Mouse (Mus musculus) CH12.LX (cell line): ENCODE measurements around the gene 1110065P20Rik. TPM values are rescaled to one million over a fixed set of nuclear protein-coding genes. Genes with fewer than 3 reads are reported as not detected.
A peak's percentile ranks its signal among the peaks of the same experiment; 100 is the strongest.

Source experiments
- DNase-seq: peaks from one replicate; pipeline ENCODE4 v3.0.0-alpha.2; 2013; ENCODE audit errors: extremely low read depth
- H3K27ac ChIP-seq: 2 replicates; pipeline ENCODE4 v1.5.1; 2012; ENCODE audit warnings: low read depth, mild to moderate bottlenecking, control low read depth, moderate library complexity; ENCODE audit not compliant: insufficient read depth
- H3K27me3 ChIP-seq: replicated peaks from 2 replicates; pipeline ENCODE3; 2012; ENCODE audit warnings: inconsistent platforms
- H3K36me3 ChIP-seq, 2 experiments: replicated peaks in 1 of 2; 2 replicates each; pipeline versions ENCODE3 to v1.6.1; 2012; ENCODE audit warnings: inconsistent platforms in 1 of 2, low read length in 1 of 2, mild to moderate bottlenecking in 1 of 2, mixed read lengths in 1 of 2, moderate library complexity in 1 of 2; ENCODE audit not compliant: control insufficient read depth in 1 of 2, insufficient read depth in 1 of 2
- H3K4me1 ChIP-seq, 2 experiments: 2 replicates each; pipeline ENCODE4 v1.6.1; 2012; ENCODE audit warnings: inconsistent platforms in 1 of 2, moderate library complexity in 1 of 2; ENCODE audit not compliant: insufficient read depth in 2 of 2, control insufficient read depth in 1 of 2
- H3K4me2 ChIP-seq: 2 replicates; pipeline ENCODE4 v1.6.1; 2012; ENCODE audit warnings: low read depth, mild to moderate bottlenecking, control low read depth; ENCODE audit not compliant: poor library complexity, insufficient read depth, severe bottlenecking
- H3K4me3 ChIP-seq, 3 experiments: fragments of 150-350 bp in 1 of 3; sonication (generic) in 1 of 3; replicated peaks in 1 of 3; 2 replicates each; pipeline versions ENCODE3 to v1.5.1; 2011 to 2012; ENCODE audit warnings: low read depth in 2 of 3, low read length in 2 of 3, mild to moderate bottlenecking in 2 of 3, moderate library complexity in 2 of 3, control low read depth in 1 of 3, improper control_type of control experiment in 1 of 3, inconsistent platforms in 1 of 3, mixed read lengths in 1 of 3; ENCODE audit not compliant: poor library complexity in 1 of 3
- H3K79me2 ChIP-seq: replicated peaks from 2 replicates; pipeline ENCODE4 v1.6.1; 2012; ENCODE audit warnings: mild to moderate bottlenecking, moderate library complexity; ENCODE audit not compliant: control insufficient read depth, poor library complexity, insufficient read depth, severe bottlenecking; ENCODE audit errors: extremely low read depth
- H3K9ac ChIP-seq: 2 replicates; pipeline ENCODE4 v1.6.1; 2012; ENCODE audit warnings: low read depth, mild to moderate bottlenecking, control low read depth, moderate library complexity; ENCODE audit not compliant: insufficient read depth
- H3K9me3 ChIP-seq: replicated peaks from 2 replicates; pipeline ENCODE3; 2012; ENCODE audit warnings: low read length, inconsistent platforms, mixed read lengths
- BHLHE40 ChIP-seq: IDR thresholded peaks from 2 replicates; pipeline ENCODE4 v1.6.1; 2011; ENCODE audit warnings: mild to moderate bottlenecking, low read depth, low read length, improper control_type of control experiment
- CHD1 ChIP-seq: IDR thresholded peaks from 2 replicates; pipeline ENCODE4 v1.6.1; 2012; ENCODE audit warnings: low read depth, low read length, improper control_type of control experiment, inconsistent platforms
- CHD2 ChIP-seq: IDR thresholded peaks from 2 replicates; pipeline ENCODE4 v1.6.1; 2011; ENCODE audit warnings: low read length, improper control_type of control experiment
- CTCF ChIP-seq, 2 experiments: IDR thresholded peaks in 1 of 2; conservative IDR thresholded peaks in 1 of 2; 2 replicates each; pipeline ENCODE4 v1.5.1; 2011 to 2012; ENCODE audit warnings: low read depth in 2 of 2, low read length in 2 of 2, improper control_type of control experiment in 1 of 2, inconsistent platforms in 1 of 2, mild to moderate bottlenecking in 1 of 2, moderate library complexity in 1 of 2
- JUND ChIP-seq: conservative IDR thresholded peaks from 2 replicates; pipeline ENCODE4 v1.6.1; 2011; ENCODE audit warnings: low read depth, low read length, improper control_type of control experiment
- MAX ChIP-seq: IDR thresholded peaks from 2 replicates; pipeline ENCODE4 v1.6.1; 2011; ENCODE audit warnings: low read length, improper control_type of control experiment
- MEF2A ChIP-seq: IDR thresholded peaks from 2 replicates; pipeline ENCODE4 v1.6.1; 2014; ENCODE audit warnings: low read depth, mild to moderate bottlenecking, inconsistent platforms, low read length, improper control_type of control experiment, borderline replicate concordance
- PAX5 ChIP-seq: IDR thresholded peaks from 2 replicates; pipeline ENCODE4 v1.6.1; 2012; ENCODE audit warnings: low read length, inconsistent platforms, mixed read lengths
- POLR2A ChIP-seq: IDR thresholded peaks from 2 replicates; pipeline ENCODE4 v1.6.1; 2011; ENCODE audit warnings: low read depth, mild to moderate bottlenecking, improper control_type of control experiment, low read length
- RAD21 ChIP-seq: IDR thresholded peaks from 2 replicates; pipeline ENCODE4 v1.6.1; 2011; ENCODE audit warnings: low read depth, mild to moderate bottlenecking, low read length, improper control_type of control experiment, moderate library complexity
- SIN3A ChIP-seq: IDR thresholded peaks from 2 replicates; pipeline ENCODE4 v1.6.1; 2012; ENCODE audit warnings: low read length, improper control_type of control experiment, inconsistent platforms
- USF1 ChIP-seq: IDR thresholded peaks from 2 replicates; pipeline ENCODE4 v1.6.1; 2014; ENCODE audit warnings: low read depth, mild to moderate bottlenecking, inconsistent platforms, low read length, improper control_type of control experiment
- ZC3H11A ChIP-seq: IDR thresholded peaks from 2 replicates; pipeline ENCODE4 v1.6.1; 2012; ENCODE audit warnings: low read depth, mild to moderate bottlenecking, inconsistent platforms, low read length, improper control_type of control experiment
- ZNF384 ChIP-seq: IDR thresholded peaks from 2 replicates; pipeline ENCODE4 v1.6.1; 2012; ENCODE audit warnings: low read depth, low read length, improper control_type of control experiment, inconsistent platforms
- dilution Hi-C: fragments of 300-500 bp; cut with MboI; formaldehyde crosslinking; loops from 2 replicates; pipeline ENCODE4 v1.14.3; 2020; ENCODE audit warnings: low sequenced_read_pairs; ENCODE audit not compliant: extremely low pct_unique_long_range_greater_than_20kb, extremely low pct_ligation_motif_present
- in situ Hi-C: fragments of 300-500 bp; cut with MboI; formaldehyde crosslinking; loops from 3 replicates; pipeline ENCODE4 v1.14.3; 2019; ENCODE audit warnings: low sequenced_read_pairs, low pct_ligation_motif_present, low pct_unique_long_range_greater_than_20kb, mixed read lengths
- polyA plus RNA-seq: library from polyadenylated mRNA; unstranded; fragments of >175 nt; gene quantifications from 2 replicates; pipeline ENCODE4 v1.2.1, GENCODE M21; 2012; ENCODE audit warnings: low read depth; ENCODE audit not compliant: insufficient read length
- total RNA-seq, 2 experiments: library from RNA; depleted of rRNA; stranded (reverse); fragments of 300-350 nt in 1 of 2; fragments of >200 nt in 1 of 2; gene quantifications; 2 replicates each; pipeline ENCODE4 v1.2.3; 2012 to 2014

The 1110065P20Rik gene
- total and polyA plus RNA-seq, 3 experiments = 16.7 to 29.0 (median 28.5) TPM

- in situ Hi-C loops = no loop called here
- no peak for DNase-seq
- dilution Hi-C loops = no loop called here
Measured at GRCm38 (mm10) chr4:124872719-124873118, 21.7 kb upstream of the 1110065P20Rik start.

GRCm38 (mm10) chr4:124861283-124862188 is 10.5 kb upstream of the 1110065P20Rik start, which contains the start of gene Maneal:
Maneal (minus strand) TSS chr4:124862171.
- in situ Hi-C loops (no loop called here), dilution Hi-C loops (no loop called here)
- Histone ChIP-seq H3K4me3 (no peak within 1 kb of the TSS), H3K9ac (no peak within 1 kb of the TSS), H3K27me3 (no peaks in the 10 kb centered on the region), H3K4me2 (no peak within 1 kb of the TSS), H3K27ac (no peak within 1 kb of the TSS), H3K36me3 (peaks cover 7 to 18% of the 10 kb centered on the region in 2 experiments), H3K79me2 (no peaks in the 10 kb centered on the region), H3K9me3 (peaks cover 10% of the 10 kb centered on the region), H3K4me1 (no peaks in the 10 kb centered on the region)
- no peak for TF ChIP-seq USF1
- TF ChIP-seq MEF2A = no peak
- TF ChIP-seq ZC3H11A = no peak
- no peak for TF ChIP-seq PAX5
- no peak for TF ChIP-seq POLR2A
- no peak for TF ChIP-seq SIN3A
- TF ChIP-seq BHLHE40 = no peak
- no peak for TF ChIP-seq CHD2
- TF ChIP-seq ZNF384 = no peak
- TF ChIP-seq CTCF (conservative IDR thresholded peaks at IDR 0.05 in 1 of 2, IDR thresholded peaks at IDR 0.05 in 1 of 2; ENCODE audit: low read depth in 2 of 2, low read length in 2 of 2) = no peak
- no peak for TF ChIP-seq JUND
- TF ChIP-seq CHD1 = no peak
- no peak for DNase-seq

More at GRCm38 (mm10) chr4:124872719-124873118, 21.7 kb upstream of the 1110065P20Rik start:
- H3K9me3 ChIP-seq = peaks cover 25% of the 10 kb centered on the region
- H3K27ac ChIP-seq = no peak overlapping the region
- peaks cover 1% of the 10 kb centered on the region for H3K27me3 ChIP-seq
- H3K4me2 ChIP-seq = no peak overlapping the region
- H3K79me2 ChIP-seq = no peaks in the 10 kb centered on the region
- H3K4me1 ChIP-seq = no peaks in the 10 kb centered on the region
- H3K9ac ChIP-seq = no peak overlapping the region
- H3K4me3 ChIP-seq = no peak overlapping the region
- no peaks in the 10 kb centered on the region for H3K36me3 ChIP-seq
- TF ChIP-seq MAX (no peak), RAD21 (no peak), CTCF (conservative IDR thresholded peaks at IDR 0.05 in 1 of 2, IDR thresholded peaks at IDR 0.05 in 1 of 2; ENCODE audit: low read depth in 2 of 2, low read length in 2 of 2) (peak; percentile 25 to 28; a peak in 2 of 4 replicates)
